Mouse (Mus musculus): ENCODE measurements around the gene Hexim1.

The Hexim1 gene

DNA sequence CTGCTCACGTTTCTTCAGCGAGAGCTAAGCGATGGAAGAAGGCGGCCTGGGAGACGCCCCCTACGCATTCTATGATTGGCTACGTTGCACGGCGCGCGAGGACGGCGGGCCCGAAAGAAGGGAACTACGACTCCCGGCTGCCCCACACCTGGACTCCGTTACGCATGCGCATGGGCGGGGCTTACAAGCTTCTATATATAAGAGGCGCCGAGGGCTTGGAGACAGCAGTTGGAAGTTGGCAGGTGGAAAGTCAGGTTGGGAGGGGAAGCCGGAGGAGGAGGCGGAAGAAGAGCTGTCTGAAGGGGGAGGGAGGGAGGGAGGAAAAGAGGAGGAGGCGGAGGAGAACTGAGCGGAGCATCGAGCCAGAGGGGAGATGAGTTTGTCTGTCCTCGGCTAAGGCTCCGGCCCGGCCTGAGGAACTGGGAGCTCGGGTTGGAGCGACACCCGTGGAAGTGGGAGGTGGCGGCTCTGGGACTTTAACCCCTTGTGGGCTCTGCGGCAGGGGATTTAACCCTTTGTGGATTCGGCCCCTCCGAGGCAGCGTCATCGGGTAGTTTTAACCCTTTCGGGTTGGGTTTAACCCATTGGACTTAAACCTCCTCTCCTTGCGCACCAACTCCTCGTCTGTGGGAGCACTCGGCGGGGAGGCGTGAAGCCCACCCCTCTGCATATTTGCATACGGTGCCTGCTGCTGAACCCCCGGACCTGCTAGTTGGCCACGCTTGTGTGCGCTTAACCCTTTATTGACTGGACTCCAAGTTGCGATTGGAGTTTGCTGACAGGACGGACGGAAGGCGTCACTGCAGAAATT, at the start of gene Hexim1:
Gene Hexim1, plus strand, starts transcription at position 224 of the 811 bp plus-strand sequence.
- peak; percentile 100 for DNase-seq

DNA sequence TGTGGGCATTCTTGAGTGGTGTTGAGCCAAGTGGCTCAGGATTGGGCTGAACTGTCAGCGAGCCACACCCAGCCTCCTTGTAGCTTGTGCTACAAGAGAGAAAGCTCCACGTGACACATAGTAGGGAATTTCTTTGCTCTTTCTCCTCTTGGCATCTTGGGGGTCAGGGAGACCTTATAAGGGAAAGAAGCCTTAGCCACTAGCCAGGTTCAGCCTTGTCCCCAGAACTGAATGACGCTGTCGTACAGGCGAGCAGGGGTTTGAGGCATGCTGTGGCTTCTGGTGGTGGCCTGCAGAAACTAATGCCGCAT, 49.0 kb upstream of the Hexim1 start:
- DNase-seq, result no peak

DNA sequence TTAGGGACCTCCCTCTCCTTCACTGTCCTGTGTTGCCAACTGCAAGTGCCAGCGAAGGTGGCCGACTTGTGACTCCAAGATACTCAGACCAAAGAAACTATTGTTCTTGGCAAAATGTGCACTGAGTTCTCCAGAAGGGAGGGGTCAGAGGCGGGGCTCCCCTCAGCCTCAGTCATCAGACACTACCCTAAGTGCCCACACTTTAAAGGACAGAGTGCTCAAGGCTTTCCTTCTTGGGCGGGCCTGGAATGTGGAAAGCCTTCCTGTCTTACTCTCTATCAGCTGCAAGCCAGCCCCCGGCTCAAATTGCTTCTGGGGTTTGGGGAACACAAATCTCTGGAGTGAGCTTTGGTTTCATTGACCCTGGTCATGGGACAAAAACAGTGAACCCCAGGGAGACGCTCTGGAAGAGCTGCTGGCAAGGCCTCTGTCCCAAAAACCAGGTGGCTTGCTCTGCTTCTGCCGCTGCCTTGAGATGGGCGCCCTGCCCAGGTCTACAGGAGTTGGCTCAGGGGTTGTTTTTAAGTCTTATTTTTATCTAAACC, 48.5 kb upstream of the Hexim1 start:
- DNase-seq, result no peak

DNA sequence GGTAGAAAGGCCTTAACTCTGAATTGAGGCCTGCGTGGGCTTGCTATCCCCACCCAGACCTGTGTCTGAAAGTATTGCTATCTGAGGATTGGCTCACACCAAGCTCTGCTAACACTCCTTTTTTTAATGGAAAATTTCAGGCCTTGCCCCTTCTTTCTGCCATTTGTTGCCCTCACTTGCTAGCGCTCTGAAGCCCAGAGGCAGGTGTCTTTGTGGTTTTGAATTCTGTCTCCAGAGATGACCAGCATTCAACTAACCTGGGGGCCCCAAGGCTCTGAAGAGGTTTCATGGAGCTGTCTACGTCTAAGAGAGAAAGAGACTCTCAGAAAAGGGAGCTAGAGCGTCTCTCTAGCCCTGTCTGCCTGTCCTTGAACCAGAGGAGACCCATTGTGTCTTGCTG, 47.8 kb upstream of the Hexim1 start:
- DNase-seq, result no peak

DNA sequence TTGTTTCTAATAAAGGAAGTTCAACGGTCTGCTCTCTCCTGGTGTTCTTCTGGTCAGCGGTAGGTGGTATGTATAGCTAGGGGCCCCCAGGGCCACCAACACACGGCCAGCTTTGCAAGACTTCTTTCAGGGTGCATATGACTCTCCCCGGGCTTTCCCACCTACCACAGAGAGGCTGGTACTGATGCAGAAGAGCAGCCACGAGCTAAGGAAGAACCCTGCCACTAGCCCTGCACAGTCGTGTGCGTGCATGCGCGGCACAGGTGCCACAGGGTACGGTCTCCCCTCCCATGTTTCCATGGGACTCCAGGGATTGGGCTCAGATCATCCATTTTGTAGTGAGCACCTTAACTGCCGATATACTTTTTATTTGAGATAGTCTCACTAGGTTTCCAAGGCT, 47.1 kb upstream of the Hexim1 start:
- no peak for DNase-seq

DNA sequence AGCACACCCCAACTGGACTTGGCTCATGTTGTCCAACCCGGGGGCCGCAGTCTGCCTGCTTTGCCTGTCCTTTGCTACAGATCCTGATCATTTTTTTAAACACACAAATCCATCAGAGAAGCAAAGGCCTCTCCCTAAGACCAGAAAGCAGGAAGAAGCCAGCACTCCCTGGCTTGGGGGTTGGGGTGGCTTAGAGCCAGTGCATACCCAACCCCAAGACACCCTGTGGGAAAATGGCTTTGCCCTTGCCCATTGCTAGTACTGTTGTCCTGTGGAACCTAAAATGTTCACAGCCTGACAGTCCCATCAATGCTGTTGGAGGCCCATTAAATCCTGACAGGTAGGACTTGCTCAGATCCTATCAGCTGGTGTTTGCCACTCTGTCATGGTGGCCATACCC, 46.3 kb upstream of the Hexim1 start:
- DNase-seq, result no peak

DNA sequence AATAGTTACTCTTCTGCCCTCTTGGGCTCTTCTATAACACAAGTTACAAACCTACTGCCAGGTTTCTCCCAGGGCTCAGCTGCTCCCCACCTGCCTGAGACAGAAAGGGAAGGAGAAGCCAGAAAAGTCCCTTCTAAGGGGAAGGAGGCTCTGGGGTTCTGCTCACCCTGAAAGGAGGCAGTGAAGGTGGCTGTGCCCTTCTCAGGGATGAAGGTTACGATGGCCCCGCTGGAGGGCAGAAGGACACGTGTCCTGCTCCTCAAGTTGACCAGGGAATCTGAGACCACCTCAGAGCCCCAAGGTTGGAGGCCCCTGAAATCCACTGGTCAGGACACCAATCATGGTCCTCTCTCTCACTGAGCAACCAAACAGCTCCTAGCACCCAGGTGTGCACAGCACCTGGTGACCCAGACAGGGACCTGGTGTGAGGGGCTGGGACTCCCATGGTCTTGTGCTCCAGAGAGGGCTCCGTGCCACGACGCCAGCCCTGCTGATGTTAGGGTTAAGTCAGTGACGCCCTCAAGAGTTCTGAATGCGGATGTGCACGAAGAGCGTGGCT, 45.6 kb upstream of the Hexim1 start:
- no peak for DNase-seq

DNA sequence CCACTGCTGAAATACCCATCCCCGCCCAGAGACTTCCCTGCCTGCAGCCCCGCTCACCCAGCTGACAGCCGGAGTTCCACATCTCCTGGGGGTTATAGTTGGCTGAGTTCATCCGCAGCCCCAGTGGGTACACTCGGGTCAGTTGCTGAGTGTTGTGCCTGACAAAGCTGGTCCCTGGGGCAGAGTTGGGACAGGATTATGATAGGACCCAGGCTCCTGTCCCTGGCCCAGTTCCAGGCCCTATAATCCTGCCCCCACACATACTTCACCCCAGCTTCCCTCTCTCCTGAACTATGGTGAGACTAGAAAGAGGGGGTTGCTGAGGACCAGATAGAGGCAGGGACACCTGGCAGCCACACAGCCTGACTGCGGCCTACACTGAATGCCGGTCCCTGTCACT, 42.4 kb upstream of the Hexim1 start:
- no peak for DNase-seq

DNA sequence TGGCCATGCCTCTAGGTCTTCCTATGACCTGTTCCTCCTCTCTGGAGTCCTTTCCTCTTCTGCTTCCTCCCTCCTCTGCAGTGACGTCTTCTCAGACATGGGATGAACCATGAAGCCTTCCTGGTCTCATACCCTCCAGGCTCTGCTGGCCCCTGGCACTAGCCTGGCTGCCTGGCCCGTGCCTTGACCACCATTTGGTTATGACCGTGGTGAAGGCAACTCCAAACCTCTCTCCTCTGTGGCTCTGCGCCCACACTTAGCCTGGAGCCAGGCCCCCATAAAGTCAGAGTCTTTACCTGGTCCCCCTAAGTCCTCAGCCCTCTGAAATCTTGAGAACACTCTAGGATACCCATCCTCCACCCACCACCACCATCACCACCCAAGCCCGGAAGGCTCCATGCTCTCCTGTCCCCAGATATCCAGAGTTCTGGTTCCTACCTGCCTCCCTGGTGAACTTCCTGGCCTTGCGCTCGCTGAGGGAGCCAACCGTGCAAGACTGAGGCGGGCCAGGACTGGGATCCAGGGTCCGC, 41.8 kb upstream of the Hexim1 start:
- no peak for DNase-seq

DNA sequence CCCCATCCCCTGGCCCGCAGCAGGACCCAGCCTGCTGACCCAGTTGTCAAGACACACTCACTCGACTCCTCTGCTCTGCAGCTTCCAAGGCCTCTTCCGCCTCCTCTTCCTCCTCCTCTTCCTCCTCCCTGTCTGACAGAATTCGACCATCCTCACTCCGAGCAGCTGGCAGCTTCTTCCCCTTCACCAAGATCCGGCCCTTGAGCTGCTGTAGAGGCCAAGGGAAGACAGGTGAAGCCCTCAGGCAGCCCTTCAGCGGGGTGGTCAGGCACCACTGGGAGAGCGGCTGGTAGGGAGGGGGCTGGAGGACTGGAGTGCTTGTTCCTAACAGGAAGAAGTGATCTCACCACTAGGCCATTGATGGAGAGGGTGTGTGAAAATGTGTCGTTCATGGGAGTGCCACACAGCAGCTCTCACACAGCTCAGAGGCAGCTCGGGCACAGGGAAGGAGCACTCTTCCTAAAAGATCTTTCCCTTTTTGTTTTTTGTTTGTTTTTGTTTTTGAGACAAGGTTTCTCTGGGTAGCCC, 41.2 kb upstream of the Hexim1 start:
- DNase-seq, result no peak

DNA sequence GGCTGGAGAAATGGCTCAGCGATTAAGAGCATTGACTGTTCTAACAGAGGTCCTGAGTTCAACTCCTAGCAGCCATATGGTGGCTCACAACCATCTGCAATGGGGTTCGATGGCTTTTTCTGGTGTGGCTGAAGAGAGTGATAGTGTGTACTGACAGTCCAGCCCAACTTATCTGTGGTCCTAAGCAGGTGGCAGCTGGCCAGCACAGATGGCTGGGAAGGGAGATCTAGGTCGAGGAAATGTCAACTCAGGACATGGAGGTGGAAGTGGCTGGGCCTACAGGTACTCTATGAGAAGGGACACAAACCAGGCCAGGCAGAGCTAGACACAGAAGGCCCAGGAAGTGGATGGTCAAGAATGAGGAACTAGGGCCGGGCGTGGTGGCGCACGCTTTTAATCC, 40.0 kb upstream of the Hexim1 start:
- no peak for DNase-seq

DNA sequence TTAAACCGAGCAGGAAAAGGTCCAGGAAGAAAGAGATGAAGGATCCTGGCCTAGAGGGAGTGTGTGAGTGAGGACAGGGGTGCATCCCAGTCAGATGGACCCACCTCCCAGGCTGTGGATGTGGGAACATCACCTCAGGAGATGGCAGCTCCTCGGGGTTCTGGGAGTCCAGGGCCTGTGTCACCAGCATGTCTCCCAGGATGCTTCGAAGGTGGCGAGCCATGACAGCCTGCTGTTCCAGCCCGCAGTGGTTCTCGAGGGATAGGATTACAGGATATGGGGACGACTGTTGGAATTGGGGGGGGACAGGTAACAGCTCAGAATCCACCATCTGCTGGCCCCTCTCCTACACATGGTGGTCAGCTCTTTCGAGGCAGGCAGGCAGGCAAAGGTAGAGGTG, 39.5 kb upstream of the Hexim1 start:
- DNase-seq, result no peak

DNA sequence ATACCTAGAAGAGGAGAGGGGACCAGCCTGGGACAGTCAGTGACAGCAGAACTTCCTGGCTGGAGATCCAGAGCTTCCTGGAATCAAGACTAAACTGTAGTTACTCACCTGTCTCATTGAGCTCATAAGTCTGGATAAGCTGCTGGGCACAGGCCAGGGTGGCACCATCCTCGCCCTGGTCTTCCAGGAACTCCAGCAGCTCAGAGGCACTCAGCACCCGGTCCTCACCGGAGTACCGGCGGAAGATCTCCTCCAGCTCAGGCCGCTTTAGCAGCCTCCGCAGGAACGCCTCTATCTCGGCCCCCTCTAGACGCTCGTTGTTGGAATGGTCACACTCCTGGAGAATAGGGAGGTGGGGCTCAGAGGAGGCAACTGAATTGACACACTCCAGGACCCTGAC, 37.9 kb upstream of the Hexim1 start:
- DNase-seq, result no peak

DNA sequence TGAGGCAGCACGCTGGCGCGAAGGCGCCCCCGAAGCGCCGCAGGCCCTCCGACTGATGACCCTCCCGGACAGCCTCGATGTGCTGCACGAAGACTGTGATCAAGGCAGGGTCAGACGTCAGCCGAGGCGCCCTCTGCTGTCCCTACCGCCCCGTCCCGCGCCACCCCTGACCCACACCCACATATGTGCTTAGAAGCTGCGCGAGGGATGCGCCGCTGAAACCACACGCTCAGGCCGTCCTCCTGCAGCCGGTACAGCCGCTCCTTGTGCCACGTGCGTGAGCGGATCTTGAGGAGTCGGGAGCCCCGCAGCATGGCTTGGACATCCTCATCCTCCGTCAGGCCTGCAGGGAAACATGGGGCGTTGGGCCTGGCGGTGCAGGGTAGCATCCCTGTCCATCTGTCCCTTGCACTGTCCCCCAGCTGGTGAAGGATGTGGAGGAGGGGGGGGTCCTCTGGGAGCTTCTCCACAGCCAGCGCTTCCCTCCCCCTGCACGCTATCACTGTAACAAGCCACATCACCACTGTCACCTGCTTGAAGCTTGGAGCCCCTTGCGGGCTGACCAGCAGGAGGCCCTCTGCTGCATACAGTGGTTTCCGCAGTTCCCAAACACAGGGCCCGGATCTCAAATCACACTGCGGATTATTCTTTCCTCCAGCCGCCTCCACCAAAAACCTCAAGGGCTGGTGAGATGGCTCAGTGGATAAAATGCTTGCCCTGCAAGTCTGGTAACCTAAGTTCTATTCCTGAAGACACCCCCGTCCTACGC, 35.5 kb upstream of the Hexim1 start:
- DNase-seq, result peak; percentile 48

DNA sequence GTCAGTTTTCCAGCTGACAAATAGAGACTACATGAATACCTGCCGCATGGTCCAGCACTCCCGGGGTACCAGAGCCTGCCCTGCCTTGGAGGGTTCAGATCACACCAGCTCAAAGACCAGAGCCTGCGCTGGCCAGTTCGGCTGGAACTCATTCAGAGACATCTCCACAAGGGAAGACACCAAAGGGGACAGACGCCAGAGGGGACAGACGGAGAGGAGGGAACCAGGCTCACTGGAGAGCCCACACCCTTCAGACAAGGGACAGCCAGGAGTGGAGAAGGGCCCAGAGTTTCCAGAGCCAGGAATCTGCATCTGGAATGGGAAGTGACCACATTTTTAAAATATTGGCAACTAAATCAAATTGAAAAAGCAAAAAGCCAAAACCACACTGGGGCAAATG, 34.4 kb upstream of the Hexim1 start:
- no peak for DNase-seq

DNA sequence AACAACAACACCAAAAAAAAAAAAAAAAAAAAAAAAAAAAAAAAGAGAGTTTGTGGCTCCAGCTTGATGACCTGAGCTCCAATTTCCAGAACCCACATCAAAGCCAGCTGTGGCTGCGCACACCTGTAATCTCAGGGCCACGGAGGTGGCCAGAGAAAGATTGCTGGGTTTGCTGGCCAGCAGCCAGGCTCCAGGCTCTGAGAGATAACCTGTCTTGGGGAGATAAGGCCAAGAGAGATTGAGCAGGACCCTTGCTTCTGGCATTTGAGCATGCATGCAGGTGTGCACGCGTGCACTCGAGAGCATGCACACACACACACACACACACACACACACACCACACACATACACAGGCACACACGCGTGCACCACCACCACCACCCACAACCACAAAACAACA, 22.7 kb upstream of the Hexim1 start:
- no peak for DNase-seq

DNA sequence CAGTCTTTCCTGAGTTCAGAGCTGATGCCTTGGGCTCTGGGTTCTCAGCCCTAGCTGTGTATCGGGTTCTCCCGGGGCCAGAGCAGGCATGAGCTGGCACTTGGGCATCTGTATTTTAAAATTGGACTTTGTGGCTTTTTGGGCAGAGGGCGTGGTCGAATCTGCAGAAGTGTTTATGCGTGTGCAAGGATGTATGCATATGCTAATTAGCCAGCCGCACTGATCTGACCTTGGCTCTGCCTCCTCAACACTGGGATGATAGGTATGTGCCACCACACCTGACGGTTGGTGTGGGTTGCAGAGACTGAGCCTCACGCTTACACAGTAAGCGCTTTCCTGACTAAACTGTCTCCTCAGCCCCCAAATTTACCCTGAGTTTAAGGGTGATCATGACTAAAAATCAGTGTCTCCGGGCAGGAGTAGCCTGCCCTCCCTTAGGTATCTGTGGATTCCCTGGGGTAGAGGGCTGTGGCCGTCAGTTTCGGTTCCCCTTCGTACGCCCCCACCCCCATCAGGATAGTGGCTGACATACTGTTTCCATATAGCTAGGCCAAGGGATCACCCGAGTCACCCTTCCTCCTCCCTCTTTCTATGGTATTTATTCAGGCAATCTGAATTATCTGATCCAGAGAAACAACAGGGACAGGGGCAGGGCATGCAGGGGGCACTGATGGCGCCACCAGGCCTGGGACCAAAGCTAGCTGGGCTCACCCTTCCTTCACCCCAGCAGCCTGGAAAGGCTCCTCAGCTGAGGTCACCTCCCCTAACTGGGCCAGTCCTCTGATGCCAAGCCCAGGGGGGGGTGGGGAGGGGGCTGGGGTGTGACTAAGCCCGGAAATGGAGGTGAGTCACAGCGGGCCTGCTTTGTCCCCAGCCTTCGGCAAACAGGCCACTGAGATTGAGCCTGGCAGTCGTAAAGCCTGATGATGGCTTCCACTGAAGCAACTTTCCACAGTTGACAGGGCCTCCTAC, 21.9 kb upstream of the Hexim1 start:
- DNase-seq, result no peak

DNA sequence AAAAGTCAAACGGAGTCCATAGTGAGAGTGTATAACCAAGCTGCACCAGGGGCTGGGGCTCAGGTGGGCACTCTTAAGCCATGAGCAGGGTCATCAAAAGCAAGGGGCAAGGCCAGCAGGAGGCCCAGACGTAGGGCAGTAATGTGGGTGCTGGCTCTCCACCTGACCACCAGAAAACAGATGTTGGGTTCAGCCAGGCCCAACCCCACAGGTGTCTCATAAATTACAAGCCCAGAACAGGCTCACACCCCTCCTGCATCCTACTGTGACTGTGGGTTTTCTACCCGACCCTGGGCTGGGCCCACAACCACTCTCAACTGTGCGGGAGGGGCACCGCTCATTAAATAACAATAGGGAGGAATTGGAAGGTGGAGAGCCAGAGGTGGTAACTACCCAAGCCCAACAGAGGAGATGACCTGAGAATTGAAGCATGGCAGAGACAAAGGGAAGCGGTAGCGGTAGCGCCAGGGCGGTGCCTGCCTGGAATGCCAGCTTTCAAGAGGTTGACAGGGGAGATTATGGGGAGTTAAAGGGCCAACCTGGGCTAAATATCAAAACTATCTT, 20.8 kb upstream of the Hexim1 start:
- DNase-seq, result no peak

DNA sequence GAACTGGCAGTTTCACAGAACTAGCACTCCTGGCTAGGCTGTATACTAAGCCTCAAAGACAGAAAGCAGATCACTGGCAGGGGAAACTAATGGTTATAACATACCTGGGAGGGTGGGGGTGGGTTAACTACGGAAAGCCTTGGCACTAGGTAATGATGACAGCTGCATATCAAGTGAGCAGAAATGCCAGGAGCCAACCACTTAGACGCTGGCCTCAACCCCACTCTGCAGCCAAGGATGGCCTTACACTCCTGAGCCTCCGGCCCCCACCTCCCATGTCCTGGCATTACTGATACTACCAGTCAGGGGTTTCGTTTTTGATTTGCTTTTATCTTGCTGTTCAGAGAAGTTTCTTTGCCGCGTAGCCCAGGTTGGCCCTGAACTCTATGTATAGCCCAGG, 20.2 kb upstream of the Hexim1 start:
- no peak for DNase-seq

DNA sequence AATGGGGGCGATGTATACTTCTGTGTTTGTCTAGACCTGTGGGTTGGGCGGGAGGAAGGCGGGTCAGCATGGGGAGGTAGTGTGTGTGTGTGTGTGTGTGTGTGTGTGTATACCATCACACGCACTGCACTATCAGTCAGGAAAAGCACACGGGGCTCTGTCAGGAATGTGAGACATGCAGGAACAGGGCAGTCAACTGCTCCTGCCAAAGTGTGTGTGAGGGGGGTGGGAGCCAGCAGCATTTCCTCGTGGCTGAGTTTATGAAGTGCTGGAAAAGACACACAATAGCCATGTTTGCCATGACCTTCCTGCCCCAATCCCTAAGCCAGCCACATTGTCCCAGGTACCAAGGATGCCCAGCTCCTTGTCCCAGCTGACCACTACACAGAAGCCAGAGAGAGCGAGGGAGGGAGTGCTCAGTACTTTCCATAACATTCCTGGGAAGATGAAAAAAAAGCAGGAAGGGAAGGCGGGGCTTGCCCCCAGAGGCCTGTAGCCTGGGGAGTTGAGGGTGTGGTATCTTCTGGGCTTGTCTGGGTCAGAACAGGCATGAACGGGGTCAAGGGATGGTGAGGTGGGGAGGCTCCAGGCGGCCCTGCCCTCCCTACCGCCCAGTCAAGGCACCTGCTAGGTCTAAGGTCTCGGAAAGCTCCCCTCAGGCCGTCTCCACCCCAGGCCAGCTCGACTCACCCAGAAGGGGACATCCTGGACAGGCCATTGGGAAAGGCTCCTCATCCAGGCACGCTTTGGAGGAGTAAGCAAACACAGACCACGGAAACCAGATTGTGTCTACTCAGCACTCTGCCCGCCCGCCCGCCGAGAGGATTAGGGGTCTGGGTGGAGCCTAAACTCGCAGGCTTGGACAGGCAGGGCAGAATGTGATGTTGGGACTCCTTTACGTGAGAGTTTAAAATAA, 18.8 kb upstream of the Hexim1 start:
- no peak for DNase-seq
